Mouse (Mus musculus): Measurements from ENCODE around the gene Ticam1. TPM values are rescaled to one million over a fixed set of nuclear protein-coding genes. Genes with fewer than 3 reads are reported as not detected.

Ticam1 gene
- polyA plus RNA-seq, 1 experiment from 2014 or later, result 7.3 TPM

GRCm38 (mm10) chr17:56291826-56292475 is 15.4 kb upstream of the Ticam1 start:
- no peak for ATAC-seq (ENCODE audit: low FRiP score, low TSS enrichment)
- Histone ChIP-seq H3K4me3 (ENCODE audit: low read length) (no peak overlapping the region), H3K27ac (ENCODE audit: low read length) (peak overlapping the region; percentile 98), H3K9me3 (ENCODE audit: low read length) (no peaks in the 10 kb centered on the region), H3K27me3 (ENCODE audit: insufficient read depth, low read length) (no peaks in the 10 kb centered on the region), H3K4me2 (replicated peaks; ENCODE audit: low read depth, low read length) (peak overlapping the region; percentile 65), H3K4me1 (ENCODE audit: insufficient read depth, low read length) (peaks cover 42% of the 10 kb centered on the region), H3K9ac (replicated peaks; ENCODE audit: low read length) (peak overlapping the region; percentile 49), H3K36me3 (ENCODE audit: insufficient read depth, low read length) (no peaks in the 10 kb centered on the region)
- whole genome bisulfite sequencing, result 40% methylated on average over 7 of the region's 7 CpGs

GRCm38 (mm10) chr17:56291171-56291511 is 14.6 kb upstream of the Ticam1 start:
- peak overlapping the region; percentile 59 for H3K4me3 ChIP-seq (ENCODE audit: low read length)
- H3K9me3 ChIP-seq (ENCODE audit: low read length), result no peaks in the 10 kb centered on the region
- H3K36me3 ChIP-seq (ENCODE audit: insufficient read depth, low read length), result peaks cover 6% of the 10 kb centered on the region
- peak overlapping the region; percentile 73 for H3K9ac ChIP-seq (replicated peaks; ENCODE audit: low read length)
- WGBS, result under 1% methylated on average over 16 of the region's 16 CpGs
- H3K4me1 ChIP-seq (ENCODE audit: insufficient read depth, low read length), result peaks cover 42% of the 10 kb centered on the region
- H3K27me3 ChIP-seq (ENCODE audit: insufficient read depth, low read length), result no peaks in the 10 kb centered on the region
- peak overlapping the region; percentile 65 for H3K4me2 ChIP-seq (replicated peaks; ENCODE audit: low read depth, low read length)
- H3K27ac ChIP-seq (ENCODE audit: low read length), result peak overlapping the region; percentile 98
- peak; percentile 90 for ATAC-seq (ENCODE audit: low FRiP score, low TSS enrichment)

GRCm38 (mm10) chr17:56290388-56291170 is 14.0 kb upstream of the Ticam1 start:
- WGBS, result 4% methylated on average over 17 of the region's 17 CpGs
- peaks cover 42% of the 10 kb centered on the region for H3K4me1 ChIP-seq (ENCODE audit: insufficient read depth, low read length)

GRCm38 (mm10) chr17:56289371-56290331 is 13.1 kb upstream of the Ticam1 start:
- Histone ChIP-seq H3K9me3 (ENCODE audit: low read length) (no peaks in the 10 kb centered on the region), H3K4me1 (ENCODE audit: insufficient read depth, low read length) (peaks cover 42% of the 10 kb centered on the region), H3K4me2 (replicated peaks; ENCODE audit: low read depth, low read length) (peak overlapping the region; percentile 65), H3K27me3 (ENCODE audit: insufficient read depth, low read length) (no peaks in the 10 kb centered on the region), H3K4me3 (ENCODE audit: low read length) (peak overlapping the region; percentile 59), H3K36me3 (ENCODE audit: insufficient read depth, low read length) (peaks cover 21% of the 10 kb centered on the region), H3K9ac (replicated peaks; ENCODE audit: low read length) (peak overlapping the region; percentile 73), H3K27ac (ENCODE audit: low read length) (peak overlapping the region; percentile 98)
- ATAC-seq (ENCODE audit: low FRiP score, low TSS enrichment), result peak; percentile 5
- WGBS, result 2% methylated on average over 23 of the region's 23 CpGs

More at GRCm38 (mm10) chr17:56290388-56291170, 14.0 kb upstream of the Ticam1 start:
- Histone ChIP-seq H3K4me3 (ENCODE audit: low read length) (peak overlapping the region; percentile 59), H3K9ac (replicated peaks; ENCODE audit: low read length) (peak overlapping the region; percentile 73), H3K9me3 (ENCODE audit: low read length) (no peaks in the 10 kb centered on the region), H3K4me2 (replicated peaks; ENCODE audit: low read depth, low read length) (peak overlapping the region; percentile 65), H3K36me3 (ENCODE audit: insufficient read depth, low read length) (peaks cover 12% of the 10 kb centered on the region), H3K27me3 (ENCODE audit: insufficient read depth, low read length) (no peaks in the 10 kb centered on the region), H3K27ac (ENCODE audit: low read length) (peak overlapping the region; percentile 98)
- ATAC-seq (ENCODE audit: low FRiP score, low TSS enrichment), result peak; percentile 93

- peak overlapping the region; percentile 98 for H3K27ac ChIP-seq (ENCODE audit: low read length)
- no peak for ATAC-seq (ENCODE audit: low FRiP score, low TSS enrichment)
- peaks cover 42% of the 10 kb centered on the region for H3K4me1 ChIP-seq (ENCODE audit: insufficient read depth, low read length)
- WGBS, result 36% methylated on average over 3 of the region's 3 CpGs
- H3K4me3 ChIP-seq (ENCODE audit: low read length), result peak overlapping the region; percentile 59
- no peaks in the 10 kb centered on the region for H3K9me3 ChIP-seq (ENCODE audit: low read length)
- peaks cover 29% of the 10 kb centered on the region for H3K36me3 ChIP-seq (ENCODE audit: insufficient read depth, low read length)
- peak overlapping the region; percentile 73 for H3K9ac ChIP-seq (replicated peaks; ENCODE audit: low read length)
- H3K27me3 ChIP-seq (ENCODE audit: insufficient read depth, low read length), result no peaks in the 10 kb centered on the region
- H3K4me2 ChIP-seq (replicated peaks; ENCODE audit: low read depth, low read length), result peak overlapping the region; percentile 65
Observed at GRCm38 (mm10) chr17:56288866-56289265, 12.3 kb upstream of the Ticam1 start.

GRCm38 (mm10) chr17:56287830-56288229 is 11.2 kb upstream of the Ticam1 start:
- Histone ChIP-seq H3K4me3 (ENCODE audit: low read length) (peak overlapping the region; percentile 24; the same call in 1 of the 2 replicates), H3K9ac (replicated peaks; ENCODE audit: low read length) (peak overlapping the region; percentile 56), H3K36me3 (ENCODE audit: insufficient read depth, low read length) (peaks cover 31% of the 10 kb centered on the region), H3K27me3 (ENCODE audit: insufficient read depth, low read length) (no peaks in the 10 kb centered on the region), H3K4me1 (ENCODE audit: insufficient read depth, low read length) (peaks cover 42% of the 10 kb centered on the region), H3K4me2 (replicated peaks; ENCODE audit: low read depth, low read length) (peak overlapping the region; percentile 41), H3K9me3 (ENCODE audit: low read length) (no peaks in the 10 kb centered on the region), H3K27ac (ENCODE audit: low read length) (peak overlapping the region; percentile 98)
- 56% methylated on average over 3 of the region's 3 CpGs for WGBS
- 0 out of 2 replicates have a peak, but pooled peaks have one; percentile 22 for ATAC-seq (ENCODE audit: low FRiP score, low TSS enrichment)

GRCm38 (mm10) chr17:56285995-56286394 is 9.4 kb upstream of the Ticam1 start:
- Histone ChIP-seq H3K4me2 (replicated peaks; ENCODE audit: low read depth, low read length) (no peak overlapping the region), H3K9ac (replicated peaks; ENCODE audit: low read length) (no peak overlapping the region), H3K9me3 (ENCODE audit: low read length) (no peaks in the 10 kb centered on the region), H3K4me3 (ENCODE audit: low read length) (no peak overlapping the region), H3K27ac (ENCODE audit: low read length) (no peak overlapping the region), H3K27me3 (ENCODE audit: insufficient read depth, low read length) (no peaks in the 10 kb centered on the region), H3K4me1 (ENCODE audit: insufficient read depth, low read length) (peaks cover 28% of the 10 kb centered on the region), H3K36me3 (ENCODE audit: insufficient read depth, low read length) (peaks cover 43% of the 10 kb centered on the region)
- ATAC-seq (ENCODE audit: low FRiP score, low TSS enrichment), result no peak
- 94% methylated on average over 11 of the region's 11 CpGs for WGBS

- 92% methylated on average over 8 of the region's 8 CpGs for WGBS
- H3K4me1 ChIP-seq (ENCODE audit: insufficient read depth, low read length), result peaks cover 8% of the 10 kb centered on the region
- ATAC-seq (ENCODE audit: low FRiP score, low TSS enrichment), result no peak
- no peaks in the 10 kb centered on the region for H3K9me3 ChIP-seq (ENCODE audit: low read length)
- H3K27ac ChIP-seq (ENCODE audit: low read length), result no peak overlapping the region
- H3K4me2 ChIP-seq (replicated peaks; ENCODE audit: low read depth, low read length), result no peak overlapping the region
- H3K27me3 ChIP-seq (ENCODE audit: insufficient read depth, low read length), result no peaks in the 10 kb centered on the region
- H3K36me3 ChIP-seq (ENCODE audit: insufficient read depth, low read length), result peaks cover 53% of the 10 kb centered on the region
- no peak overlapping the region for H3K4me3 ChIP-seq (ENCODE audit: low read length)
- H3K9ac ChIP-seq (replicated peaks; ENCODE audit: low read length), result no peak overlapping the region
Observed at GRCm38 (mm10) chr17:56283316-56283715, 6.7 kb upstream of the Ticam1 start.

GRCm38 (mm10) chr17:56282802-56283201 is 6.2 kb upstream of the Ticam1 start:
- no peak for ATAC-seq (ENCODE audit: low FRiP score, low TSS enrichment)
- no peak overlapping the region for H3K27ac ChIP-seq (ENCODE audit: low read length)
- H3K4me1 ChIP-seq (ENCODE audit: insufficient read depth, low read length), result peaks cover 6% of the 10 kb centered on the region
- no peak overlapping the region for H3K9ac ChIP-seq (replicated peaks; ENCODE audit: low read length)
- H3K36me3 ChIP-seq (ENCODE audit: insufficient read depth, low read length), result peaks cover 56% of the 10 kb centered on the region
- H3K4me2 ChIP-seq (replicated peaks; ENCODE audit: low read depth, low read length), result no peak overlapping the region
- WGBS, result 94% methylated on average over 4 of the region's 4 CpGs
- H3K27me3 ChIP-seq (ENCODE audit: insufficient read depth, low read length), result no peaks in the 10 kb centered on the region
- no peaks in the 10 kb centered on the region for H3K9me3 ChIP-seq (ENCODE audit: low read length)
- H3K4me3 ChIP-seq (ENCODE audit: low read length), result no peak overlapping the region

All from kidney, embryonic 16.5 days (tissue).